Mouse (Mus musculus) regulatory T cell (primary cell): ENCODE measurements at regions not wholly inside any gene's neighbourhood (a gene's known extent, or its start where the extent isn't known, plus 50 kb on each side); places are given as distances from the start of the nearest gene placed in this dataset.

Experiments used
- in situ Hi-C: fragments of 300-600 bp; cut with MboI, MseI; formaldehyde crosslinking; loops from one replicate; pipeline ENCODE4 v1.15.1; 2025; ENCODE audit warnings: high pct_unique_total_duplicates

DNA sequence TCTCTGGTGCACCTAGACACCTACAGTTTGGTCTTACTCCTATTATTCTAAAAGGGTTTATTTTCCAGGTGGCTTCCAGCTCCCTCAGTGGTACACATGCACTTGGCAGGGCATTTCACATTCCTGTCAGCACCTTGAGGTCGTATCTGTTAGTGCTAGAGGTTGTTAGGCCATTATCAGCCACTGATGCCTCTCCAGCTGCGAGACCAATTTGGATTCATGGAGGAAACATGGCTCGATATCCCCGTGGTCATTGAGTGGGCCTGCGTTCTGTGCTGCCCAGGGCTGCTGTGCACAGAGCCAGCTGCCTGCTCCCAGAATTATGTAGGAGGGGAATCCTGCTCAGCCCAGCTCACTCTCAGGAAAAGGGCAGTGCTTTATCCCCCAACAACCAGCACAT lies 60.1 kb upstream of the Irx1 start:
- in situ Hi-C loops = no loop called here

DNA sequence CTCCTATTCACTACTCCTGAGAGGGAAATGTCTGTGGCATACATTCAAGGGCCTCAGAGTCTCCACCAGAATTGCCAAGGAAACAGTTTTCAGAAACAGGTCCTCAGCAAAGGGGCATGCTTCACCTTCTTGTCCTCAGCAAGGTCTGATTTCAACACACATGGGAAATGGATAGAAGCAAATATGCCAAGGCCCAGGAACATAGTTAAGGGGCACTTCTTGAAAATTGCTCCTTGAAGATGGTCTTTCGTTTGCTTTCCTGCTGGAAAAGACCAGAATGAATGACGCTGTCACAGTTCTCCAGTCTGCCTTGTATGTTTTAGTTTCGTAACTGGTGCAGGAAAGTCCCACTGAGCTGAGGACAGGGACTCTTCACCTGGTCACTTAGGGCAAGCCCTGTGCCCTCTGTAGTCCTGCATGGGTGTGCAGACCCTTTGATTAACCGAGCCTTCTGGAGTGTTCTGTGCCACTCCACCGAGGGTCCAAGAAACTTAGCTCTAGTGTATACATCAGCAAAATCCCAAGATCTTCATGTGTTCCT lies 80.5 kb upstream of the Irx1 start:
- in situ Hi-C loops = no loop called here

DNA sequence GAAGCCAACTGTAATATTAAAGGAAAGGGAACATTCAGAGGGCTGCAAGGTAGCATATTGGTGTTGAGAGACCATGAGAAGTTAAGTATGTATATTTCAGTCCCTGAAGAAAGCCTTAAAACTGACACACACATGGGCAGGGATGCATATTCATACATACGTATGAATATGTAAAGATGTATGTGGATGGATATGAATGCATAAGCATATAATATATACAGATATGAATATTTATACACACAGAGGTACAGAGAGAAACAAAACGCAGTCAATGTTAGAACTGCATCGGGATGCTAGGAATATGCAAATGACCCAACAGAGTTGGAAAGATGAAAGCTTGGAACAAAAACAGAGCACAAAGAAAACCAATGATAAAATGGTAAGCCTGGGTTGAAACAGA lies 92.9 kb upstream of the Irx1 start:
- in situ Hi-C loops = no loop called here

DNA sequence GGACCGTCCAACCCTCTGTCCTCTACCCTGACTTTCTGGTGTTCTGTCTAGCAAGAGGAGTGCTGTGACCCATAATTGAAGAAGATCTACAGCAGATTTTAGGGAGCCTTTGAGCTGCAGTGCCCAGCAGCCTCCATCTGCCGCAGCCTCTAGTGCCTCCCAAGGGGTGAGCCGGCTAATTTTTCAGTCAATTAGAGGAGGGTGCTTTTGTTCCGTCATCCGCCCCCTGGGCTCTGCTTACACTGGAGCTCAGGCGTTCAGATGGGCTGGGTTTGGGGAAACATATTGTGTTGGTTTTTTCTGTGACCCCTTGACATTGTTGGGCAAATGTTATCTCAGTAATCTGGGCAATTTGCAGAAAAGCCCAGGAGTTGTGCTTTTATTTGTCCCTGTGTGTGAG lies 98.1 kb upstream of the Irx1 start:
- in situ Hi-C loops = no loop called here

DNA sequence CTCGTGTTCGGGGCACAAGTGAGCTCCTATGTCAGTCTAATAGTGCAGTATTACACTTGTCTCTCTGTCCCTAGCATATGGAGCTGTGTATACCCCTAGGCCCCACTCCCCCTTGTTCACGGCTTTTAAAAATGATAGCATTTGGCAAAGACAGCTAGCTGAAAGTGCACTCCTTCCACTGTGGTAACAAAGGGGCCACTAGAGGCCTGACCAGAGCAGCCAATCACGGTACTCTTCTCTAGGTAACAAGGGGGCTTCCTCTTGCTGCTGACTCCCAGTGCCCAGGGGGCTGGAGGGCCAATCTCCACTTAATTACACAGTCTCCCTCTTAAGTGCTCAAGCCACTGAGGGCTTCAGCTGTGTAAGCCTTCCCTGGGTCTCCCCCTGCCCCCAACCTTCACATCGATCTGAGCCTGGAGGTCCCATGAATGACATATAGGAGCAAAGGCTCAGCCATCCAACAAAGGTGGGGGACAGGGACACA lies 99.8 kb upstream of the Irx1 start:
- in situ Hi-C loops = no loop called here

DNA sequence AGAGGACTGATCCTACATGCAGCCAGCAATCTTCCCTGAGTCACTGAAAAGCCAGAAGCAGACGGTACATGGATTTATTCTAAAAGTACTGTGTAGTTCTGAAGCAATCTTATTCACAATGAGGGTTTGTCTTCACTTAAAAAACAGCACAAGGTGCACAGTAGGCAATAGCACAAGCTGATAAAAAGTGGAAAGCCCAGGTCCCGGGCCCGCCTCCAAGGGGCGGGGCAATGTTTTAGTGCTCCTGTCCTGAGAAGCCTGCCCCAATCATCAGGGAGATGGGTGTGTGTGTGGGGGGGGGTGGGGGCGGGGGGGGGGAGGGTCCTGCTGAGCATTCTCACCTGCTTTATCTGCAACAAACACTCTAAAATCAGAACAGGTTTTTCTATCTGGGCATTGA lies 133.1 kb upstream of the Irx1 start:
- in situ Hi-C loops = no loop called here

DNA sequence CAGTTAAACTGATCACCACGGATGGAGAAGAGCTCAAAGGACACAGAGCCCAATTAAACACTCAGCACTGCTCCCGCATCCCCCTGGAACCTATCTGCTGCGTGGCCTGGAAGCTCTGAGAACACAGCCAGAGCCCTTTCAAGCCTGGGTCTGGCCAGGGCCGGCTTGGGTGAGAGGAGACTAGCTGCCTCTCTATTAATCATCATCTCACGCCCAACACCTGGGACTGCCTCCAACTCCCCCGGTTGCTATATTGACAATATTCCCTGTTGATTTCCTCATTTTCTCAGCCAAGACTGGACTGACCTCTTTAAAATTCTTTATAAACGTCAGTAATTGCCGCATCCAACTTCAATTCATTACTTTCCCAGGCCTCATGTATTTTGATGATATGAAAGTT lies 133.7 kb upstream of the Irx1 start:
- in situ Hi-C loops = no loop called here

DNA sequence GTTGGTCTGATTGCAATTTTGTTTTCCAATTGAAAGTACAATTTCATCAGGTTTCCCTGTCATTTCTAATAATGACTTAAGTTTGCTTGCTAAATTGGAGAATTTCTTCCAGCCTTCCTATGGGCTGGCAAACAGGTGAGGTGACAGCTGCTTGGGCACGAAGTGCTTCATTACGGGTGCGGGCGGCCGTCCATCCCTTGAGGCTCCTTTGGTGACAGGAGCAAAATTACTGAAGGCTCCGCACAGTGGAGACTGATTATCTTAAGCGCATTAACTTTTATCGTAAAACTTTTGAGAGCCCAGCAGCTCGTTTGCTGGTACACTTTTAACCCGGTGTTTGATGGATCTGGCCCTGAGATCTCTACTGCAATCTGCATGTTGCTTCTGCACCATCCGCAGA lies 134.3 kb upstream of the Irx1 start:
- in situ Hi-C loops = no loop called here

DNA sequence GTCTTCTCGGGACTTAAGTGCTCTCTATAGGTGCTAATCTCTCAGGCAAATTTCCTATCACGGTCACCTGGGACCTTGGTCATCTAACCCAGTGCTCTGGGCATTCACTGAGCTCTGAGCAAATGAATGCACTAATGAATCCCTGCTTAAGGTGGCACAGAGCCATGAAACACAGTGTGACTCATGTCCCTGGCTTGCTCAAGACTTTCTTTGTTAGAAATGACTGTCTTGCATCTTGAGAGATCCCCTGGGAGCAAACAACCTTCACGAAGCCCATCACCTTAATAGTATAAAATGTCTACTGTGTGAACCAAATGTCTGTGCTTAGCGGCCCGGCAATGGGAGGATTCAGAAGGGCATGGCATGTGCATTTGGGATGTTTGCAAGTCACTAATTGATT lies 137.2 kb upstream of the Irx1 start:
- in situ Hi-C loops = no loop called here

DNA sequence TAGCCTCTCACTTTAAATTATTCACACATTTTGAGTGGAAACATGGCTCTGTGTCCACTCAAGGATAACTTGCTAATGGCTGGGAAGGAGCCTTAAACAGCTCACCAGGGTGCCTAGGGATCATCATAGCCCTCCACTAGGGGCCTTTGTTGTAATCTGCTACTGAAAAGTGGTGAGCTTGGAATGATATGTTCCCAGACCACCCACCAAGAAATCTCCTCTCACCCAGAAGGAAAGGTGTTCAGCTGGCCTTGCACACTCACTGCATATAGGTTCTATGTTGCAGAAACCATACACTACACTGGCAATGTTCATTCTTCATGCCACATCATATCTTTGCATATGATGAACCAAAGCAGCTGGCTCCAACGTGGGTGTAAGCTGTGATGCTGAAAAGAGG lies 145.1 kb upstream of the Irx1 start:
- in situ Hi-C loops = no loop called here

DNA sequence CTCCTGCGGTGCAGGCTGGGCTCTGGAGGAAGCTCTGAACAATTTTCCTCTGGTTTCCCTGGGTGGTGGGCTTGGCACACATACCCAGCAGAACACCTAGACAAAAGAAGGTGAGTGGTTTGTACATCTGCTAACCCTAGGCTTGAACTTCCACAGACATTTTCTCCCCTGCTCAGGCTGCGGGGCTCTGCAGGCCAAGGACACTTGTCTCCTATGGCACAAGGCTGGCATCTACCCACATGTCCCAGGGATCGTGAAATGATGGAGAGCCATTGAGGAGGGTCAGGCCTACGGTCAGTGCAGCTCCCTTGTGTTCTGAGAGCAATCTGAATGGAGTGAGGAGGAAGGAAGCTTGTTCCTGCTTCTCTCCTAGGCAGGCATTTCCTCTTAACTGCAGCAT lies 150.4 kb upstream of the Irx1 start:
- in situ Hi-C loops = no loop called here

DNA sequence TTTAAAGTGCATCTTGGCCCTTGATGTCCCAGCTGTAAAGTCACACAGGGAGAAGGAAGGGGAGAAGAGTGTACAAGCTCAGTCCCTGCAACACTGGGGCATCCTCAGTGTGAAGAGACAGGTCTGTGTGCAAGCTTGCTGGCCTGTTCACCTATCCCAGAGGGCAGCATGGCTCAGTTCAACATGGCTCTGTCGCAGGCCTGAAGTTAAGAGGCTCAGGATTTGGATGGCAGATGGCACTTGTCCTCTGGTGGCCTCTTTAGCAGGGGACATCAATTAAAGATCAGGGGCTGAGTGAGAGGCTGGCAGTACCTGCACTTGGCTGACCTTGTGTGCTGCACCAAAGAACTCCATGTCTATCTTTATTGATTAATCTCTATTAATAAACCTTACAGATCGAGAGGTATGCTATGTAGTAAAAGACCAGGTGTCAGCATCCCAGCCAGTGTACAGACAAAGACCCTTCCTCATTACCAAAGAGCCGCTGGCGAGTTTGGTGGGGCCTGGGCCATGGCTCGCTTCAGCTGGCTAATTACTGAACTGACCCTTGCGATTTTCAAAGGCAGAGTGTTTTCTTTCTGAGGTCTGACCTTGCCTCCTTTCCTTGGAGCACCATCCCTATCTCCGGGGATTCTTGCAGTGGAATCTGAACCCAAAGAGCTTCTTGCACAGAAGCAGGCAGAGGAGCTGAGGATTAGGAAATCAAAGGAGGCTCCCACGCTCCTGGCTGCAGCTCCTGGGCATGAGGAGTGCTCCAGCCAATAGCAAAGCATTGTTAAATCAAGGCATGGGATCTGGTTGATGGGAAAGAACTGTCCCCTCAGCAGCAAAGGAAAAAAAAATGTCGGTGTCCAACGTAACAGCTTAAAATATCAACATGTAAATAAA lies 151.5 kb upstream of the Irx1 start:
- in situ Hi-C loops = no loop called here

DNA sequence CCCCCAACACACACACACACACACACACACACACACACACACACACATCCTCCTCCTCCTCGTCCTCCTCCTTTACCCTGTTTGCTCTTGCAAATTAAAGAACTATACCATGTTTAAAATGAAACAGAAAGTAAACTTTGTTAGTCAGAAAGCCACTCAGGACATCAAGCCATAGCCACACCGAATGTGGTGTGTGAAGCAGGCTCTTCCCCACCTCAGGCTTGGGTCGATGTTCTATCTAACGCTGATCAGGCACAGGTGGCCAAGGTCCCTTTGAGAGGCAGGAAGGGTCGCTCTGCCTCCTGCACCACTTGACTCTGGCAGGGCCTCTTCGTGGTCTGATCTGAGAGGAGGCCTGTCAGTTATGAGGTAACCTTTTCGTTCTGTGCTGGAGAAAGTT lies 156.9 kb upstream of the Irx1 start:
- in situ Hi-C loops = no loop called here

DNA sequence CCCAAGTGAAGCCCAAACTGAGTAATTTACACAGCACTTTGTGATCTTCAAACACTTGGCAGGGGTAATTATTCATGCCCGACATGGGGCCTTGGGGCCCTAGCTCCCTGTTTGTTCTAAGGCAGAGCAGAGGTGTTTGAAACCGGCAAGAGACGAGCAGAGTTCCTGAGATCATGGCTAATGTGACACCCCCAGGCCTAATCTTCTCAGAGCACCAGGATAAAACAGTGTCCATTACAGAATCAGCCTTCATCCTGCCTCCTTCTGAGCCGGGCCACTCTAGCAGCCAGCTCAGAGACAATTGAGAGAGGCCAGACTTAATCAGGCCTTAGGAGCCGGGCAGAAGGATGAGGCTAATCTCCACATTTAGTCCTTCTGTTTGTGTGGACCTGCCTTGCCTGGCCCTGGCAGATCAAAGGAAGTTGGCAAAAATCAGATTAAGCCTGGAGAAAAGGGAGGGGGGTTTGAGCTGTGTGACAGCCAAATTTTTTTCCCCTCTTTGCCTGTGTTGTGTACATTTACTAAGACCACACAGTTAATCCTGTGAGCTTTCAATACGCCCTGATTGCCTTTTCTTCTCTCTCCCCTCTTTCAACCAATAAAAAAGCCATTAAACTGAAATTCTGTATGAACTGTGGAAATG lies 157.5 kb upstream of the Irx1 start:
- in situ Hi-C loops = no loop called here

DNA sequence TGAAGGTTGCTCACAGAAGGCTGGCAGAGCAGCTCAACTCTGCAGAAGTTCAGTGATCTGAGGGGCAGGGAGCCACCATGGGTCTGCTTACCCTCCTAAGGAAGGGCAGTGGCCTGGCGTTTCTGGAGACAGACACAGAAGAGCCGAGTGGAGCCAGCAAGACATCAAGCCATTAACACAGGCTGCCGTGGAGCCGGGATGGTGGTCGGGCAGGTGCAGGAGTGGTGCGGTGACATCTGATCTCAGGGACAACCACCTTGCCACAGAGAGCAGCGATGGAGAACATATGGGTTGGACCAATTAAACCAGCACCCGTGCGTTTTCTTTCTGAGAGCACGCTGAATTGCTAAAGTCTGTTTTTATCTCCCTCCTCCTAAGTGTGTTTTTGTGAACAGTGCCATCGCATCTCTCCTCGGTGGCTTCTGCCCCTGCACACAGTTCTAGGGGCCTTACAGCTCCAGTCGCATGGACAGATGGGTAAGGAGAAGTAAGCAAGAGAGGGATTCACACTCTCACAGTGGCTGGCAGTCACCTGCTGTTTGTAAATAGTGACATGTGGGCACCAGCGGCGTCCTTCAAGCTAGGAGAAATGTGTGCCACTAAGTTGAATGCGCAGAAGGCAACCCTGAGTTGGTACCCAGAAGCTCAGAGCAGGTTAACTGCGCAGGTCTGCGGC lies 158.2 kb upstream of the Irx1 start:
- in situ Hi-C loops = no loop called here

DNA sequence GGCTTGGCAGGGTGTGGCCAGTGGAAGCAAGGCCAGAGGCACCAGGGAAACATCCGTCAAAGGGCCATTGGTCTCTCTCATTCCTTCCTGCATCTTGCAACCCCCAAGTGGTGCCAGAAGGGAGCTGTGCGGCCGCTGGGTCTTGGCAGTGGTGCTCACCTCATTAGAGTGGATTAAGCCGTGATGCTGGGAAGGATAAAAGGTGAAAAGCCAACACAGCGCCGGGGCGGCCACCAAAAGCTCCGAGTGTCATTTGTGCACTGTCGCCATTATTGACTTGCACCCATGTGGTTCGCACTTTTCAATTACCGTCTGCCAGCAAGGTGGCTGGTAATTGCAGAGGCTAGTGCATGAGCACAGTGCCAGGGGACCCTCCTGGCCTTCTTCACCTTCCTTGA lies 158.7 kb upstream of the Irx1 start:
- in situ Hi-C loops = no loop called here

DNA sequence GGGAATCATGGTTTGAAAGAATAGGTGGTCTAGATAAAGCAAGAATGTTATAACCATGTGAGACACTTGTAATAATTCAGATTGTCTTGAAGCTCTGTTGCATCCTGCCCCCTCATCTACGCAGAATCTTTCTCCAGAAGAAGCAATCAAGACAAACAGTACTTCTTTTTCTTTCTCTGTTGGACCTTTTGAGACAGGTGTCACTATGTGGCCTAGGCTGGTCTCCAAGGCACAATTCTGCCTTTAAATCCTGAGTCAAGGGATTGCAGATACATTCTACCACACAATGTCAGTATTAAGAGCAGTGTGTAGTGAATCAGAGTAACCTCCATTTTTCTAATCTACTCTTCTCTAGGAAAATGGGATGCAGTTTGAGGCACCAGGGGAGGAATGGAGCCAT lies 164.8 kb upstream of the Irx1 start:
- in situ Hi-C loops = no loop called here

DNA sequence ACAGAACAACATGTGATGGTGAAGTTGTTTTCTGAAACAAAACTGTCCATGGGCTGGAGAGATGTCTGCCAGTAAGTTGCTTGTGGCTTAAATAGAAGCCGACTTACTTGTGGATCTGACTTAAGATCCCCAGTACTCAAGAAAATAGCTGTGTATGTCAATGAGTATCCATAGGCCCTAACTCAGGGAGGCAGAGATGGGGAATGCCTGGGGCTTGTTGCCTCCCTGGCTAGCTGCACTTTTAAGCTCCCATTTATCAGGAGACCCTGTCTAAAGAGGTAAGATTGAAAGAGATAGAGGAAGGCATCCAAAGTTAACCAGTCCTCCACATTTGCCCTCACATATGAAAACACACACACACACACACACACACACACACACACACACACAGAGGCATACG lies 167.8 kb upstream of the Irx1 start:
- in situ Hi-C loops = no loop called here

DNA sequence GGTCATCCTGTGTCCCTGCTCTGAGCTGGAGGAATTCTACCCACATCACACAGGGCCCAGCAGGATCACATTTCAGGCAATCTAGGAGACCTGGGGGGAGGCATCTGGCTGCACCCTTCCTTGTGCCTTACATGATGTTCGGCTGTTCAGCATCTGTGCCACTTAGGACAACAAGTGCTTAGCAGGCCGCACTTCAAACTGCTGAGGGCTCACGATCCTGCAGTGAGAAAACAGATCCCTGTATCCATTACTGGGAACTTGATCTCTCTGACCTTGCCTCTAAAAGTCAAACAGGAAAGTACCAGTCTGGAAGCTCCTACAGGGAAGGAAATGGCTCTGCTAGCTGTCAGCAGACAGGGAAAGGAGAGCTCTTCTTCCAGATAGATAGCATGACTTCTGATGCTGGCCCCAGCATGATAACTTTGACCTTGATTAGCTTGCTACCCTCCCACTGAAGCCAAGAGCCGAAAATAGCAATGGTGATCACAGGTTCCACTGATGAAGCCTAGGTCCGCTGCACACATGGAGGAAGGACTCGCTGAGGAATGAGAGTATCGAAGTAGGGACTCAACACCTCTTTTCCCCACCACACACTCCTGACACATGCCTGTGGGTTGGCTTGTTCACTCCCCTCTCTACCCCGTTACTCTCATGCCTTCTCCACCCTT lies 170.7 kb upstream of the Irx1 start:
- in situ Hi-C loops = no loop called here

DNA sequence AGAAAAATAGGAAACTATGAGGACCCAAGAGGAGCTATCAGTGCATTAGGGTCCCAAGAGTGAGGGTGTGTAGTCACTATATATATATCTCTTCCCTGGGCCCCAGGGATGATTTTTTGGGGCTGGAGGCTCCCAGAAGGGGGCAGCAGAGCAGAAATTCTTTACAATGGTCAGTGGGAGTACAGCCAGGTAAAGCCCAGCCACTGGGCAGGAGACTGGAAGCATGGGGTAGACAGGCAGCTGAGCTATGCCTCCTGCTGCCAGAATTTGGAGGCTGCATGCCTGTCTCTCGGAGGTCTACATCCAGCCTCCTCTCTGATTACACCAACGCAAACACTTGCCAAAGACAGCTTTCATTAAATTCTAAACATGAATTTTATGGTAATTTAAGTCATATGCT lies 202.7 kb upstream of the Irx1 start:
- in situ Hi-C loops = no loop called here

DNA sequence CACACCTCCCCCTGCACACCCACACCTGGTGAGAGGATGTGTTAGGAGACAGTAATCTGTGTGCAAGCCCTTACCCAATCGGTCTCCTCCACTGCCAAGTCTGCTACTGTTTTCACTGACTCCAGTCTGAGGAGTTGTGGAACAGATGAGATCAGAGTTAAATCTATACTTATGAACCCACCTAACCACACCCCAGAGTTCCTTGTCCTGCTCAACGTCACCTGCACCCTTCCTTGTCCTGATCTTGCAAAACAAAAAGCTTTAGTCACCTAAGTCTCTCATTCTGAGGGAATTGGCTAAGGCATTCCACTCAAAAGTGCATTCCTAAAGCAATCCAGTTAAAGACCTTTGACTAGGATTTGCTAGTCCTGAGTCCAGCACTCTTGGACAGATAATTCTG lies 203.9 kb upstream of the Irx1 start:
- in situ Hi-C loops = no loop called here

DNA sequence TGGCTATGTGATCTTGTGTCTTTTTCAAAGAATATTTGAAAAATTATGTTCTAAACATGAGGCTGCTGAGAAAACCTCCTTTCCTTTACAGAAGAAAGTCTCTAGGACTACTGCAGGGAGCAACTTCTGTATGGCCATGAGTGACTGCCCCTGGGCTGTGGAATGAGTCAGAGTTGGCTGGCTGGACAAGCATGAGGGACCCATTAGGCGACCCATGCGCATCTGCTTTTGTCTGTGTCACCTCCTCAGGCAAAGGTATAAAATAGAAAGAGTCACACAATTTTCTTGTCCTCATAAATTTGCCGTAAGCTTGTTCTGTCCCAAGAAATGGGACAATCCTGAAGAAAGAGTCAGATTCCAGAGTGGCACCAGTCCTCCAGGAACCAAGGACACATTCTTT lies 220.1 kb upstream of the Irx1 start:
- in situ Hi-C loops = no loop called here
